Mouse (Mus musculus) large intestine, adult 2 months (tissue): ENCODE results near the gene Msl2. TPM values are rescaled to one million over a fixed set of nuclear protein-coding genes. Genes with fewer than 3 reads are reported as not detected.
A peak's percentile ranks its signal among the peaks of the same experiment; 100 is the strongest.

Source experiments
- DNase-seq: peaks from one replicate; pipeline ENCODE4 v3.0.0-alpha.2; 2012; ENCODE audit warnings: low read depth, low spot score
- WGBS: fragments of 180-500 bp; shearing (Covaris S2); methylation state at CpG from one replicate; pipeline ENCODE4 v1.1.7; 2018; 5-methylcytosine and 5-hydroxymethylcytosine counted together
- polyA plus RNA-seq: library from polyadenylated mRNA; depleted of rRNA; stranded (reverse); fragments of >200 nt; gene quantifications from 2 replicates; pipeline ENCODE4 v1.2.3, GENCODE M21; 2012

Msl2 gene
- polyA plus RNA-seq, 1 experiment, result 11.2 TPM

DNA sequence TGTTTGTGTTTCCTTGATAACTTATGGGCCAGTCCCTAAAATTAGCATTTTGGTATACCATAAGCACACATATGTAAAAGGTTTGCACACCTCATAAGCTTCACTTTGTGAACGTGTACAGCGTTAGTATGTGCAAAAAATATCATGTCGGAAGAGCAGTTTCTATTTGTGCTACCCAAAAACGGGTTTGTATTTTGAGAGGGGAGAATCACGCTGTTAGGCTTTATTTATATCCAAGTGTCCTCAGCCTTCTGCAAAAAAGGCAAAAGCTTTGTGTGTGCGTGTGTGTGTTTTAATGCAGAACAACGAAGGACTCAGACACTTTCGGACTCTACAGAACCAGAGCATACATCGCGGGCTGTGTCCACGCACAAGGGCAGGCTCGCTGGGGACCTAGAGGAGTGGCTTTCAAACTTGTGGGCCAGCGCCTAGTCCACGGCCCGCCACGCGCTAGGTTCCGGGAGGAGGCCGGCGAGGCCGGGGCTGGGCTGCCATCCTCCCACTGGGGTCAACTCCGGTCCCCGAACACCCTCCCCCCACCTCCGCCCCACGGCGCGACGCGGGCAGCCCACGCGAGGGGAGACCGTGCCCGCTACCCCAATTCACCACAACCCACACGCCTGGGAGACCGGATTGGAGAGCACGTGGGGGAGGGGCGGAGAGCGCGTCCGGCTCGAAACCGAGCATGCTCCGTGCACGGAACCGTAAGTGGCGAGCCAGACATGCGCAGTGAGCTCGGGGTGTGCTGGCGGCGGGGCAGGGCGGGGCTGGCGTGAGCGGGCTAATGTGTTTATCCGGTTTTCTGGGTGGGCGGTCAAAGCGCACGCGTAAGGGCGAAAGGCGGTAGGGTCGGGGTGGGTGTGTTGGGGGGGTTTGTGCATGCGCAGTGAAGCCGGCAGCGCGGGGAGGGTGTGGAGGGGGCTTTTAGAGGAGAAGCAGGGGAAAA, 587 bp upstream of the Msl2 start:
- peak; percentile 95 for DNase-seq
- under 1% methylated on average over 61 of the region's 65 CpGs for WGBS

DNA sequence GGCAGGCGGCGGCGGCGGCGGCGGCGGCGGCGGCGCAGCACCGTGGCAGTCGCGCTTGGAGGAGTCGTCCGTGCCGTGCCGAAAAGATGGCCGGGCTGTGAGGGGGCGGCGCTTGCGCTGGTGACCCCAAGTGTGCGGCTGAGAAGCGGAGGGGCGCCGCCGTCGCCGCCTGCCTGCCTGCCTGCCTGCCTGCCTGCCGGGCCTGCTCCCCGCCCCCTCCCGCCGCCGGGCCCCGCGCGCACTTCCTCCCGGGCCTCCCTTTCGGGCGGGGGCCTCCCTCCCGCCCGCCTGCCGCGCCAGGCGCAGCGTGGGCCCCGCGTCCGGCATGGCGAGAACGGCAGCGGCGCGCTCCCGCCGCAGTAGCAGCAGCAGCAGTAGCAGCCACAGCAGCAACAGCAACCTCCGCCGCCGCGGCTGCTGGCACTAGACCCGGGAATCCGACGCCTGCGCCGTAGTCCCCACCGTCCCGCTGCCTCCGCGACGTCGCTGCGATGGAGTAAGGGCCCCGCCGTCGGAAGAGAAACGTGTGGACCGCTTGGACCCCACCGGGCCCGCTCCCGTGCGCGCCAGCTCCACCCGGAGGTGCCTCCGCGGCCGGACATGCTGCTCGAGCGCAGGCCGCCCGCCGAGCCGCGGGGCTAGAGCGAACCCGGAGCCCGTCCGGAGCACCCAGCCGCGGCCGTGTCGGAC, 576 bp downstream of the Msl2 start:
- DNase-seq, result no peak
- WGBS, result under 1% methylated on average over 89 of the region's 100 CpGs

DNA sequence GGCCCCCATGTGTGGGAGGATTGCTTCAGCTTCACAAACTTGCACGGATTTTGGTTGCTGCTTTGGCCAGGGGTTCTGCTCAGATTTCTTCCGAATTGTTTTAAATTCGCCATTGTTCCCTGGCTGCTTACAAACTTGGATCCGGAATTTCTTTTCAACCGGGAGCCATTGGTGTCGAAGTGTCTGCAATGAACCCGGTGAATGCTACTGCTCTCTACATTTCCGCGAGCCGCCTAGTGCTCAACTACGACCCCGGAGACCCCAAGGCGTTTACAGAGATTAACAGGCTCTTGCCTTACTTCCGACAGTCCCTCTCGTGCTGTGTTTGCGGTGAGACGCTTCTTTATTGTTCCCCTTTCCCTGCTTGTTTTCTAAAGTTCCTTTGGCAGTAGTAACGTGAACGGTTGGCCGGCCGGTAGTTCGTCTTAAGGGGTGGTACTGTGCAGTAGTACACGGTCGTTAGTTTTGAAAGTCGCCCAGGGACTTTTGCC, 1.2 kb downstream of the Msl2 start:
- under 1% methylated on average over 25 of the region's 25 CpGs for WGBS

DNA sequence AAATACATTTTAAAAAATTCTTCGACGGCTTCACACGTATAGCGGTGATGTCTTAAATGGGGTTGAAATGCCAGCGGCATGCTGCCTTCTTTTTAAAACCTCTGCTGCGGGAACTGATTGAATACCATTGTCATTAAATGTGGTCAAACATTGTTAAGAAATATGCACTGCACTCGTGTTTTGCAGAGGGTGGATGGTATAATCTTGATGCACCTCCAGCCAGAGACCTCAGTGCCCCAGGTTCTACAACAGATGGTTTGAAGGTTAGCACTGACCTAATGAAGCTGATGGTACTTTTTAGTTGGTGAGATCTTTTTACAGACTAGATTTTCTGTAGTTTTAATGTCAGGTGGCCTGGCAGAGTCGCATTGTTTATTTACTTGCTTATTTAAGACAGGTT, 1.8 kb downstream of the Msl2 start:
- no peak for DNase-seq
- under 1% methylated on average over 8 of the region's 8 CpGs for WGBS

More for the DNA sequence above, 1.2 kb downstream of the Msl2 start:
- DNase-seq, result no peak

DNA sequence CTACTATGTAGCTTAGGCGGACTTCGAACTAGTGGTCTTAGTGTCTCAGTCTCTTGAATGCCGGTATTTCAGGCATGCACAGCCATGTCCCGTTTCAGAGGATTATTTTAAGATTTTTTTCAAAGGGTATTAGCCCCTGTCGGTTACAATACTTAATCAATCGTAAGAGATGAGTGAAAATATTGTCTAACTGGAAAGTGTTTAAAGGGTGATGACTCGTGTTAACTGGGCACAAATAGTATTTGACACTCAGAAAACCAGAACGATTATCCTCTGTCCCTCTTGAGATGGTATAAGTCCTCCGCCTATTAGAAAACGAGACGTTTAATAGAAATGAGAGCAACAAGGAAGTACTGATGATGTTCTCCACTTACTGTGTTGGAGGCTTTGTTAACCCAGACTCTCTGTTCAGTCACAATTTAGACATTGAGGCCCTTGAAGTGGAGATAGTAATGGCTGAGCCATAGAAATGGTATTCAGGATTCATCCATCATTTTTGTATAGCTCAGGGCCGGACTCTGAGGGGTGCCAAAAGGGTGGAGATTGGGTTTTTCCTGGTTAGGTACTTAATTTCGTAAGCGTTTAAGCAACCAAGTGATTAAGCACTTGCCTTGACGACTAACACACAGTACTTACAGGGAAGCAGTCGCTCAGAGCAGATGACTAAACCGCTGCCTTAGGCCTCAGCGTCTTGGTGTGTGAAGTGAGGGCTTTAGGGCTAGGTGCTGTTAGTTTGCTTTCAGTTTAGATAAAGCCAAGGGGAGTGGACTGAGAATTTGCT, 2.4 kb downstream of the Msl2 start:
- under 1% methylated on average over 18 of the region's 18 CpGs for WGBS
- no peak for DNase-seq

DNA sequence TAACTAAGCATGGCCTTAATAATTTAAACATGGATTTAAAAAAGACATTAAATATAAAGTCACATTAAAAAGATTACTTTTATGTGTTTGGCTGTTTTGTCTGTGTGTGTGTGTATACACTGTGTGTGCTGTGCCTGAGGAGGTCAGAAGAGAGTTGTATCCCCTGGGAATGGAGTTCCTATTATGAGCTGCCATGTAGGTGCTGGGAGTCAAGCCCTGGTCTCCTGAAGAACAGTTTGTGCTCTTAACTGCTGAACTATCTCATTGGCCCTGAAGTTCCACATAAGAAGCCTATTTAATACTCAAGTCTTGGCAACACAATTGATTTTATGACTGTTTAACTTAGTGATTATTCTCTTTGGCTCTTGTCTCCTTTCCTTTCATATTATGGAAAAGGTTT, 3.6 kb downstream of the Msl2 start:
- DNase-seq, result no peak

DNA sequence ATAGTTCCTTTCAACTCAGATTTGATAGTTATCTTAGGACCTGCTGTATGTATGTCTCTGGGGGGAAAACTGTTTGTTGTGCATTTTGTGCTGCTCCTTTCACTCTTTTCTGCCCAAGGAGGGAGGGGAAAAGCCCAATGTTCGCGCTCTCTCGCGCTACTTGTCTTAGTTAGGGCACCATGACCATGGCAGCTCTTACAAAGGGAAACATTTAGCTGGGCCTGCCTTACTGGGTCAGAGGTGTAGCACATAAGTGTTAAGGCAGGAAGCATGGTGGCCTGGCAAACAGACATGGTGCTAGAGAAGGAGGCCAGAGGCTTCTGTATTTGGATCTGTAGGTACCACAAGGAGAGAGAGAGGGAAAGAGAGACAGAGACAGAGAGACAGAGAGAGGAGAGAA, 4.7 kb downstream of the Msl2 start:
- DNase-seq, result no peak
- WGBS, result 29% methylated on average over 4 of the region's 4 CpGs

DNA sequence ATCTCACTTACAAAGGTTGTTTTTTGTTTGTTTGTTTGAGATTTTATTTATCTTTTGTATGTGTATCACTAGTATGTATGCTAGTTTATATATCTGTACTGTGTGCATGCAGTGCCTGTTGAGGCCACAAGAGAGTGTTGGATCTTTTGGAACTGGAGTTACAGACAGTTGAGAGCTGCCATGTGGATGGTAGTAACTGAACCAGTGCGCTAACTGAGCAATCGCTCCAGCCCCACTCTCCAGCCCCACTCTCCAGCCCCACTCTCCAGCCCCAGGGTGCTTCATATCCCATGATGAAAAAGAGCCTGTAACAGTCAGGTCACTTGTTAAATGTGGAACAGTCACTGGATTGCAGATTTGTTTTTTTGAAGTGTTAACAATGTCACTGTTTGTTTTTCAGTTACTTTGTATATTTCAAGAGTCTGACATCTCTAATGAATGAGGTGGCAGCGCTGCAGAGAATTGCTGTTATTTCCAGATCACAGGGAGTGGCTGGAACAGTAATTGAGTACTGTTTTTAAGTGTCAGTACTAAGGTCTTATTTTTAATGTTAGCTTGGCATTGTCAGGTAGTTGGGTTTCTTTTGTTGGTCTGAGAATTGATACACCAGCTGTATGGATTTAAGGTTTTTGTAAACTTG, 6.3 kb downstream of the Msl2 start:
- WGBS, result 20% methylated on average over 3 of the region's 3 CpGs
- DNase-seq, result no peak

DNA sequence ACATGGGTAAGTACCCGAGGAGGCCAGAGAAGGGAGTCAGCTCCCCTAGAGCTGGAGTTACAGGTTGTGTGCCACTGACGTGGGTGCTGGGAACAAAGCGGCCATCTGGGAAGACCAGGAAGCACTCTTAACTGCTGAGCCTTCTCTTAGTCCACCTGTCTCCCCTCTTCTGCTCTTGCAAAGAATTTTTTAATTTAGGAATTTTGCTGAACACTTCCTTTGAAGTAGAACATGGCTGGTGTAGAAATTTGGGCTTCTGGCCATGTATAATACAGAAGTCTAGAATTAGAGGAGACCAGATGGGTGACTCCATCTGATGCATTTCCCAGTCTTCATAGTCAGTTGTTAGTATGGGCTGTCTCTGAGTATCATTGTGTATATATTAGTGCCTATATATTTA, 9.8 kb downstream of the Msl2 start:
- 46% methylated on average over 3 of the region's 3 CpGs for WGBS
- DNase-seq, result no peak

DNA sequence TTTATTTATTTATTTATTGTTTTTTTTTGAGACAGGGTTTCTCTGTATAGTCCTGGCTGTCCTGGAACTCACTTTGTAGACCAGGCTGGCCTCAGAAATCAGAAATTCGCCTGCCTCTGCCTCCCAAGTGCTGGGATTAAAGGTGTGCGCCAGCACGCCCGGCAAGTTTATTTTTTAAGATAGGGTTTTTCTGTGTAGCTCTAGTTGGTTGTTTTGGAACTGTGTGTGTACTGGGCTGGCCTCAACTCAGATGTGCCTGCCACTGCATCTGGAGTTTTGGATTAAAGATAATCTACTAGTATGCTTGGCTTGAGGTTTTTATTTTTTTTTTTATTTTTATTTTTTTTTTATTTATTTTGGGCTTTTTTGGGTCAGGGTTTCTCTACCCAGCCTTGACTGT, 21.5 kb downstream of the Msl2 start:
- 90% methylated on average over 4 of the region's 4 CpGs for WGBS

DNA sequence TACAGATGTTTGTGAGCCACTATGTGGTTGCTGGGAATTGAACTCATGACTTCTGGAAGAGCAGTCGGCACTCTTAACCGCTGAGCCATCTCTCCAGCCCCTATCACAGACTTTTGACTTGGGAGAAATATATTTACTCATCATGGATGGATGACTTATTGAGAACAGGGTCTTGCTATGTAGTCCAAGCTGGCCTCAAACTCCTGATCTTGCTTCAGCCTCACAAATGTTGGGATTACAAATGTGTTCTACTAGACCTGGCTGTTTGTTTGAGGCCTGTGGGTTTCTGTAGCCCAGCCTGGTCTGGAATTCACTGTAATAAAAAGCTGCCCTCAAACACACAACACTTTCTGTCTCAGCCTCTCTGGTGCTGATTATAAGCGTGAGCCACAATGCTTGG, 22.6 kb downstream of the Msl2 start:
- WGBS, result 88% methylated on average over 3 of the region's 3 CpGs
- no peak for DNase-seq

More for the DNA sequence above, 21.5 kb downstream of the Msl2 start:
- no peak for DNase-seq

DNA sequence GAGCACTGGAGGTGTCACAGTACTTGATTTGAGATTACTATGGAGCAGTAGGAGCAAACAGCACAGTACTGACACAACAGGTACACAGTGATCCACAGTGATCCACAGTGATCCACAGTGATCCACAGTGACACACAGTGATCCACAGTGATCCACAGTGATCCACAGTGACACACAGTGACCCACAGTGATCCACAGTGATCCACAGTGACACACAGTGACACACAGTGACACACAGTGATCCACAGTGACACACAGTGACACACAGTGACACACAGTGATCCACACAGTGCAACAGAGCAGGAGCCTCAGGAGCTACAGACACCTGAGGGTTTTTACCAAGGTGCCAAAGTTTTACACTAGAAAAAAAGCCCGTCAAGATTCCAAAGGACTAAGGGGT, 23.6 kb downstream of the Msl2 start:
- DNase-seq, result no peak
- WGBS, result 43% methylated on average over 1 of the region's 1 CpGs

DNA sequence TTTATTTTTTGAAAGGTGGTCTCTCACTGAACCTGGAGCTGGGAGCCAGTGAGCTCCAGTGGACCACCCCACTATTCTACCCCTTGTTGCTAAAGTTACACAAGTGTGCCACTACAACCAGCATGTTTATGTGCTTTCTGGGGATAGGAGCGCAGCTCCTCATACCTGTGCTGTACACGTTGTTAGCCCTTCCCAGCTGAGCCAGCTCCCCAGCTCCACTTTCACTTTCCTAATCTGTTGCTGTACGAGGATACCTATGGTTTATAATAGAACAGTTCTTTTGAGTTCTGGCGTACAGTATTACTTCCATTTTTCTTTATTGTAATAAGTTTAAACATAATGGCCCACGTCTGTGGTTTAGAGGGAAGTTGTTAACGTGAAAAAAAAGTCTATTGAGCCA, 25.5 kb downstream of the Msl2 start:
- DNase-seq, result no peak
- WGBS, result 22% methylated on average over 6 of the region's 6 CpGs

DNA sequence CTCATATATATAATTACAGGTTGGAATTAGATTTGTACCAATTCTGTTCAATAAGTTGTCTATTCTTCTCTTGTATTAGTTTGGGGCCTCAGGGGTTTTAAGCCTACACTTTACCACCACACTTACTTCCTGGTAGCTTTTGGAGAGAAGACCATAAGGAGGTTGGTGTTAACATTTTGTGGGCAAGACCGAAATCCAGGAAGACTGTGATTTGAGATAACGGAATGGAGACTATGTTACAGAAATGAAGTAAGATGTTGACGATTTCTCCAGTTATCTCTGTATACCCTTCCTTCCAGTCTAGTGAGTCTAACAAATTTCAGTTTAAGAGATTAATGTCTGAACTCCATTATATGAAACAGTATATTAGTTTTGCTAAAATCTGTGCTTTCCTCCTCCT, 26.3 kb downstream of the Msl2 start:
- WGBS, result 65% methylated on average over 3 of the region's 3 CpGs
- no peak for DNase-seq

DNA sequence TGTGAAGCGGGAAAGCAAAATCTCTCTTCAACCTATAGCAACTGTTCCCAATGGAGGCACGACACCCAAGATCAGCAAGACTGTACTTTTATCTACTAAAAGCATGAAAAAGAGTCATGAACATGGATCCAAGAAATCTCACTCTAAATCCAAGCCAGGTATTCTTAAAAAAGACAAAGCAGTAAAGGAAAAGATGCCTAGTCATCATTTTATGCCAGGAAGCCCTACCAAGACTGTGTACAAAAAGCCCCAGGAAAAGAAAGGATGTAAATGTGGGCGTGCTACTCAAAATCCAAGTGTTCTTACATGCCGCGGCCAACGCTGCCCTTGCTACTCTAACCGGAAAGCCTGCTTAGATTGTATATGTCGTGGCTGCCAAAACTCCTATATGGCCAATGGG, 27.6 kb downstream of the Msl2 start:
- DNase-seq, result no peak
- 45% methylated on average over 8 of the region's 8 CpGs for WGBS

DNA sequence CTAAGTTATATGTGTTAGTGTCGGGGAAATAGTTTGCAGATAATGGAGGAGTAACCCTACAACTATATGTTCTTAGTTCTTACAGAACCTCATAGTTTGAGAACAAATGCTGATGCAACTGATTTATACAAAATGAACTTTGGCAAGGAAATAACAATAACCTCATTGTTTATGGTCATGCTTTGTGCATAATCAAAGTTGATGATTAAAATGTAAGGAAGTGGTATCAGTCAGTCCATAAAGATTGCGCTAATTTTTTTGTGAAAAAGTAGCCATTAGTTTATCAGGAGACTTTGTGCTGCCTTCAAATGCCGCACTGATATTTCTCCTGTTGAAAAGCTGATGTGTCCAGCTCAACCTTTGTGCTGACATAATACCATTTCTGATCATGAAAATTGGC, 28.4 kb downstream of the Msl2 start:
- 42% methylated on average over 3 of the region's 3 CpGs for WGBS
- no peak for DNase-seq

DNA sequence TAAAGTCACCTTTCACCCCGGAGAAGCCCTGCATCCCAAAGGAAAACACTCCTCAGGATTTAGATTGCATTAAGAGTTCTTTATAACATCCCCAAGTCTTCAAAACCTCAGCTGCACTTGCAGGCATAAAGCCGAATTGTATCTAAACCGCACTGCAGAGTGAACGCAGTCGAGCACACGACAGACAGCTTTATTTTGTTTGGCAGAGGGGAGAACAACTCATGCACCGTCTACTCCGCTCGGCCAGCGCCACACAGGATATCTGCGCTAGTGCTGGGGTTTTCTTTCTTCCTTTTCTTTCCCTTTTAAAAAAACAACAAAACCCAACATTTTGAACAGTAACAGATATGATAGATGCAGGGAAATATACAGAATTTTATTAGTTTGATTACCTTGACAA, 31.0 kb downstream of the Msl2 start:
- WGBS, result 81% methylated on average over 11 of the region's 11 CpGs
- DNase-seq, result no peak

DNA sequence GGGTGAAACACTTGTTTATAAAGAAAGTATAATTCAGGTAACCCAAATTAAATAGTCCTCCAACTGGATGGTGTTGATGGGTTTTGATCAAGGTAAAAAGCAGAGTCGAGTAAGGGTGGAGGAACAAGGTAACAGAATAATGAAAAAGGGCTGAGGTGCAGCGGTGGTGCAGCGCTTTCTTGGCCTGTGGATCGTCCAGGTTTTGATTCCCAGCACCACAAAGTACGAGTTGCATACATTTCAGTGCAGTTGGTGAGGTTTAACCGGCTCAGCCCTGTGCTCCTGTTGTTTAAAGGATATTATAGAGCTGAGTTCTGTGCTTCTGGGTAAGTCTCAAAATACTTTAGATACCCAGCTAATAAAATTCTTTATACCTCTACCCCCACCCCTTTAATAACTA, 31.8 kb downstream of the Msl2 start:
- 94% methylated on average over 6 of the region's 6 CpGs for WGBS
- no peak for DNase-seq

DNA sequence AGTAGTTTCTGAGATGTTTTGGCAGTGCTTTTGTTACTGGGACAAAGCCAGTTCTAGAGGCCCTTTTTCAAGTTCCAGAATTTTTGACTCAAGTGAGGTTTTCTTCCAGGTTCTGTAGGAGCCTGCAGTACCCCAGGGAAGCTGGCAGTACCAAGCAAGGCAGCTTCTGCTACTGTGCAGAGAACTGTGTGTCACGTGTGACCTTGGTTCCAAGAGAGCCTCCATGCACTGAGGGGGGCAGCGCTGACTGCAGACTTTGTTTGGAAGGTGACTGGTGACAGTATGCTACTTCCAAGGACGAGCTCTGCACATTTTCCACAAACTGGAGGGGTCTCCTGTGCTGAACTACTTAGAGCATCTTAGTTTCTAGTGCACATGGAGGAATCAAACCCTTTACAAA, 33.5 kb downstream of the Msl2 start:
- DNase-seq, result no peak
- WGBS, result 85% methylated on average over 3 of the region's 3 CpGs

DNA sequence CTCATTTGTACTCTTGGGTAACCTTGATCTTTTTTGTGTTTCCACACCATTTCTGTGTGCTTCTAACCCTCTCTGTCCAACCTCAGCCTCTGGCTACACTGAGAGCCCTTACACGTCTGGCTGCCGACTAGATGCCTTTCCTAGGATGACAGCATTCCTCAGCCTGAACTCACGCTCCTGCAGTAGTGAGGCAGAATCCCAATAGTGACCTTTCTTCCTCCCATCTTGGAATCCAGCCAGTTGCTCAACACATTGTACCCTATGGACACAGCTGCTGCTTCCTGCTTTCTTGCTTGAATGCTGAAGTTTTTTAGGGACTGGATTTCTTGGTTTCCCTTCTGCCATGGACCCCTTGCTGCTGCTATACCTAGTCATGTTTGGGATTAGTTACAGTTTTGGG, 36.1 kb downstream of the Msl2 start:
- 12% methylated on average over 3 of the region's 3 CpGs for WGBS
- no peak for DNase-seq
